Mouse (Mus musculus) thymus, adult 2 months (tissue): ENCODE data around the gene Ubox5.

ENCODE experiments used
- CTCF ChIP-seq: fragments of 200-500 bp; IDR thresholded peaks from 2 replicates; pipeline ENCODE4 v1.5.1; 2012; ENCODE audit warnings: mild to moderate bottlenecking, control low read depth, low read length, moderate library complexity, borderline replicate concordance; ENCODE audit not compliant: control insufficient read depth, poor library complexity, insufficient read depth; ENCODE audit errors: extremely low read depth
- POLR2A ChIP-seq: fragments of 200-500 bp; IDR thresholded peaks from 2 replicates; pipeline ENCODE4 v1.6.1; 2012; ENCODE audit warnings: mild to moderate bottlenecking, low read length, control low read depth, moderate library complexity; ENCODE audit not compliant: control insufficient read depth, poor library complexity, insufficient read depth; ENCODE audit errors: extremely low read depth

DNA sequence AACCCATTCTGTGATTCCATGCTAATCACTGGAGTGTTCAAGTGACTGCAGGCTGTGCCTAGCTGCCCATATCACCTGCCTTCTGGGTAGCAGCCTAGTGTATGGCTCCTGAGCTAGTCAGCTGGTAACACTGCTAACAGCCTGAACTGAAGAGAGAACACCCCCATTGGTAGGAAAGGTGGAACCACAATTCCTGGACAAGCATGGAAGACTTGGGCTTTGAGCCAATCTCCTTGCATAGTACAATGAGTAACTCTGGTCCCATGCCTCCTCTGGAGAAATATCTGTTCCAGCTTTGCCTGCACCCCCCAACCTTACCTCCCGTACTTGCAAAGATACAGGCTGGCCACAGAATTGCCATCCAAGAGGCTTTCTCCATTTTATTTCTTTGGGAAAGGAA lies 2.6 kb upstream of the Ubox5 start:
- TF ChIP-seq CTCF (no peak), POLR2A (no peak)
